Mouse (Mus musculus) spleen, adult 2 months (tissue): ENCODE measurements around the gene Gm49354. TPM values are rescaled to one million over a fixed set of nuclear protein-coding genes. Genes with fewer than 3 reads are reported as not detected.
"Not testable (repeated sequence)": the region's sequence is repeated elsewhere in the genome, so short reads cannot be mapped to it uniquely, and the experiment has no call there.

ENCODE experiments used
- DNase-seq, 2 experiments: peaks; one replicate each; pipeline versions ENCODE4 v3.0.0 to v3.0.0-alpha.2; 2012 to 2021; ENCODE audit warnings: low spot score in 2 of 2, low read depth in 1 of 2
- H3K27ac ChIP-seq: fragments of 200-500 bp; 2 replicates; pipeline ENCODE4 v1.5.1; 2012; ENCODE audit warnings: low read length, inconsistent platforms; ENCODE audit not compliant: insufficient read depth
- H3K27me3 ChIP-seq: fragments of 200-500 bp; 2 replicates; pipeline ENCODE4 v1.6.1; 2012; ENCODE audit warnings: mild to moderate bottlenecking, moderate library complexity, low read length, inconsistent platforms; ENCODE audit not compliant: control insufficient read depth, insufficient read depth
- H3K36me3 ChIP-seq: fragments of 200-500 bp; 2 replicates; pipeline ENCODE4 v1.6.1; 2012; ENCODE audit warnings: mild to moderate bottlenecking, low read length, inconsistent platforms; ENCODE audit not compliant: control insufficient read depth, insufficient read depth
- H3K4me1 ChIP-seq: fragments of 200-500 bp; 2 replicates; pipeline ENCODE4 v1.6.1; 2011; ENCODE audit warnings: inconsistent platforms; ENCODE audit not compliant: control insufficient read depth, insufficient read depth, insufficient read length
- H3K4me3 ChIP-seq: fragments of 200-500 bp; 2 replicates; pipeline ENCODE4 v1.5.1; 2011; ENCODE audit warnings: mild to moderate bottlenecking, inconsistent platforms; ENCODE audit not compliant: insufficient read depth, insufficient read length; ENCODE audit errors: extremely low read depth
- CTCF ChIP-seq: fragments of 200-500 bp; IDR thresholded peaks from 2 replicates; pipeline ENCODE4 v1.5.1; 2011; ENCODE audit warnings: mild to moderate bottlenecking, inconsistent platforms; ENCODE audit not compliant: insufficient read depth, insufficient read length, insufficient replicate concordance; ENCODE audit errors: extremely low read depth
- POLR2A ChIP-seq: fragments of 200-500 bp; IDR thresholded peaks from 2 replicates; pipeline ENCODE4 v1.6.1; 2011; ENCODE audit warnings: low read depth, low read length, inconsistent platforms
- WGBS: fragments of 180-500 bp; shearing (Covaris S2); methylation state at CpG from one replicate; pipeline ENCODE4 v1.1.7; 2018; 5-methylcytosine and 5-hydroxymethylcytosine counted together
- polyA plus RNA-seq: library from polyadenylated mRNA; depleted of rRNA; stranded (reverse); fragments of >200 nt; gene quantifications from 2 replicates; pipeline ENCODE4 v1.2.3, GENCODE M21; 2012

The Gm49354 gene
- polyA plus RNA-seq, 1 experiment = not detected

DNA sequence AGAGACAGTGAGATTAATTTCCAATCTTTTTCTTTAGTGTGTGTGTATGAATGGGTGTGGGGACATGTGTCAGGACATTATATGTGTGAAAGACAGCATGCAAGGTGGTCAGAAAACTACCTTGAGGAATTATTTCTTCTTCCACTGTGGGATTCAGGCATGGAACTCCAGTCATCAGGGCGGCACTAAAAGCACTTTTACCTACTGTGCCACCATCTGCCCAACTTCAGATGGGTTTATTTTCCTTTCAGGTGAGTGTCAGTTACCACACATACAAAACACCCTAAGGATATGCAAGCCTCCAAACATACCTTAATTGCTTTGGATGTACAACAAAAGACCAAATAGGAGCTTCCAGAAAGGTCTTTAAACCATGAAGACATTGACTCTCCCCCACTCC, 12.7 kb upstream of the Gm49354 start:
- 89% methylated on average over 1 of the region's 1 CpGs for WGBS
- peaks cover 60% of the 10 kb centered on the region for H3K36me3 ChIP-seq
- H3K27me3 ChIP-seq = no peaks in the 10 kb centered on the region
- no peak overlapping the region for H3K27ac ChIP-seq
- peaks cover 2% of the 10 kb centered on the region; the same call in 1 of the 2 replicates for H3K4me1 ChIP-seq
- DNase-seq = no peak
- H3K4me3 ChIP-seq = no peak overlapping the region
- TF ChIP-seq CTCF (no peak), POLR2A (no peak)

DNA sequence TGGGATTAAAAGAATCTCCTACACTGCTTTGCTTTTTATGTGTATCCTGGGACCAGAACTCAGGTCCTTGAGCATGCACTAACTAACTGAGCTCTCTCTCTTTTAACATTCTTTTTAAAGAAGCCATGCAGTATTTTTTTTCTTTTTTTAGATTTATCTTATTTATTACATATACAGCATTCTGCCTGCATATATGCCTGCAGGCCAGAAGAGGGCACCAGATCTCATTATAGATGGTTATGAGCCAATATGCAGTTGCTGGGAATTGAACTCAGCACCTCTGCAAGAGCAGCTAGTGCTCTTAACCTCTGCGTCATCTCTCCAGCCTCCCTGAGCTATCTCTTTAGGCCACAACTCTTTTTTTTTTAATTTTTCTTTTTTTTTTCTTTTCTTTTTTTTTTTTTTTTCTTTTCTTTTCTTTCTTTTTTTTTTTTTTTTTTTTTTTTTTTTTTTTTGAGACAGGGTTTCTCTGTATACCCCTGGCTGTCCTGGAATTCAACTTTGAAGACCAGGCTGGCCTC, 2.2 kb downstream of the Gm49354 start:
- H3K4me1 ChIP-seq, H3K27ac ChIP-seq, DNase-seq, H3K4me3 ChIP-seq, H3K27me3 ChIP-seq: not testable (repeated sequence)
- WGBS = 98% methylated on average over 1 of the region's 1 CpGs
- peaks cover 65% of the 10 kb centered on the region for H3K36me3 ChIP-seq

DNA sequence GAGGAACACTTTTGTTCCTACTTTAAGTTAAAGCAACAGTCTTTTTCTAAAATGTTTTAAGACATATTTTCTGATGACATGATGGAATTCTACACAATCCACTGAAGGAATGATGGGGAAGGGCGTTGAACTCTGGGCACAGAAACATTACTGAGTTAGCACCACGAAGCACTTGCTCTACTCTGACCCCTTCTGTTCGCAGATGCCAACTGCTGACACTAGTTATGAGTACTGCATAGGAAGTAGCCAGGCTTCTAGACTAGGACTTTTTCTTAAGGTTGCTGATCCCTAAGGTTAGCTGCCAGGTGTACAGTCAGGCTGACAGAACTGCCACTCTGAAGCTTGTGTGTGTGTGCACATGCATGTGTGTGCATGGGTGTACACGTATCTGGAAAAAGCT, 2.8 kb downstream of the Gm49354 start:
- Histone ChIP-seq H3K27me3 (no peaks in the 10 kb centered on the region), H3K4me1 (no peaks in the 10 kb centered on the region), H3K4me3 (no peak overlapping the region), H3K36me3 (peaks cover 62% of the 10 kb centered on the region), H3K27ac (no peak overlapping the region)
- TF ChIP-seq CTCF = peak; percentile 8; the same call in 1 of the 2 replicates
- TF ChIP-seq POLR2A = no peak
- 78% methylated on average over 4 of the region's 4 CpGs for WGBS
- no peak for DNase-seq

GRCm38 (mm10) chr13:59775168-59775567, 6.9 kb downstream of the Gm49354 start:
- TF ChIP-seq POLR2A (no peak), CTCF (no peak)
- H3K27ac ChIP-seq = no peak overlapping the region
- WGBS = 86% methylated on average over 3 of the region's 3 CpGs
- no peak overlapping the region for H3K4me3 ChIP-seq
- H3K27me3 ChIP-seq = no peaks in the 10 kb centered on the region
- peaks cover 34% of the 10 kb centered on the region for H3K36me3 ChIP-seq
- peaks cover 3% of the 10 kb centered on the region; the same call in 1 of the 2 replicates for H3K4me1 ChIP-seq
- no peak for DNase-seq

- peaks cover 6% of the 10 kb centered on the region; the same call in 1 of the 2 replicates for H3K4me1 ChIP-seq
- peak overlapping the region; percentile 52; the same call in 1 of the 2 replicates for H3K27ac ChIP-seq
- peak in 1 of 2 experiments; percentile 24 for DNase-seq
- peaks cover 13% of the 10 kb centered on the region for H3K36me3 ChIP-seq
- TF ChIP-seq POLR2A (no peak), CTCF (no peak)
- H3K27me3 ChIP-seq = no peaks in the 10 kb centered on the region
- no peak overlapping the region for H3K4me3 ChIP-seq
- 24% methylated on average over 9 of the region's 9 CpGs for WGBS
Observed at GRCm38 (mm10) chr13:59771257-59771656, 10.8 kb downstream of the Gm49354 start.

- WGBS = 26% methylated on average over 9 of the region's 9 CpGs
- H3K4me1 ChIP-seq = peaks cover 6% of the 10 kb centered on the region; the same call in 1 of the 2 replicates
- TF ChIP-seq POLR2A (no peak), CTCF (no peak)
- H3K4me3 ChIP-seq = 0 out of 2 replicates have a peak overlapping the region, but pooled peaks have one; percentile 25
- H3K36me3 ChIP-seq = peaks cover 12% of the 10 kb centered on the region
- peak overlapping the region; percentile 66 for H3K27ac ChIP-seq
- no peak for DNase-seq
- no peaks in the 10 kb centered on the region for H3K27me3 ChIP-seq
Observed at GRCm38 (mm10) chr13:59770847-59771246, 11.2 kb downstream of the Gm49354 start.

- Histone ChIP-seq H3K4me1 (peaks cover 6% of the 10 kb centered on the region; the same call in 1 of the 2 replicates), H3K4me3 (peak overlapping the region; percentile 68), H3K27ac (peak overlapping the region; percentile 96), H3K27me3 (no peaks in the 10 kb centered on the region), H3K36me3 (peaks cover 11% of the 10 kb centered on the region)
- DNase-seq = peak; percentile 70 to 72
- TF ChIP-seq CTCF (no peak), POLR2A (peak; percentile 8; the same call in 1 of the 2 replicates)
- under 1% methylated on average over 28 of the region's 28 CpGs for WGBS
Observed at GRCm38 (mm10) chr13:59770164-59770562, 11.9 kb downstream of the Gm49354 start.
